Mouse (Mus musculus) ovary, adult 10 weeks (tissue): Measurements from ENCODE around the gene Diablo. TPM values are rescaled to one million over a fixed set of nuclear protein-coding genes. Genes with fewer than 3 reads are reported as not detected.

ENCODE experiments used
- polyA plus RNA-seq: library from polyadenylated mRNA; stranded (reverse); fragments of 350-450 nt; fragmentation: Illumina TruSeq; extraction: RNeasy Lipid Tissue Mini Kit (QIAGEN cat#74804); gene quantifications from one replicate; pipeline ENCODE4 v1.2.3, GENCODE M21; 2014

Diablo gene
- 161 TPM for polyA plus RNA-seq

GRCm38 (mm10) chr5:123523692-123524392 lies at the start of gene Diablo:
TSS of gene Diablo (minus strand) at chr5:123524176.

GRCm38 (mm10) chr5:123572357-123573186 lies 48.6 kb upstream of the Diablo start, which contains the start of gene Vps33a:
TSS of gene Vps33a (minus strand) at chr5:123573038.

DNA sequence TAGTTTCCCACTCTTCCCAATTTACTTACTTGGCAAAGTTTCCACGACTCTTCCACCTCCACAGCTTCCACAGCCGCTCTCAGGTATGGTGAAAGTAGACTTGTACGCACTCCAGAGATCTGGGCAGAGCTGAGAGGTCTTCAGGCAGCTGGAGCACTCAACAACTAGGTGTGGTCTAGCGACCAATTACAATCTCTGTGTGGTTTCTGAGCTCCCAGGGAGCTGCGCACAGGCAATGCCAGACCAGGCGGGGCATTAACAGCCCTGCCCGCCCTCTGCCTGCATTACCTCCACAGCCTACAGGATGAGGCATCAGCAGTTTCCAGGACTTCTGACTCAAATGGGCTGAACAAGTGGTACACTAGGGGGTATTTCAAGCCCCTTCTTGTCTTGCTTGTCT lies 1.3 kb upstream of the Diablo start, which contains the start of gene Gm49027:
TSS of gene Gm49027 (minus strand) at position 208 of the 400 bp plus-strand sequence.

GRCm38 (mm10) chr5:123510160-123510559 lies 13.8 kb downstream of the Diablo start, which contains the start of gene B3gnt4:
TSS of gene B3gnt4 (plus strand) at chr5:123510460.

DNA sequence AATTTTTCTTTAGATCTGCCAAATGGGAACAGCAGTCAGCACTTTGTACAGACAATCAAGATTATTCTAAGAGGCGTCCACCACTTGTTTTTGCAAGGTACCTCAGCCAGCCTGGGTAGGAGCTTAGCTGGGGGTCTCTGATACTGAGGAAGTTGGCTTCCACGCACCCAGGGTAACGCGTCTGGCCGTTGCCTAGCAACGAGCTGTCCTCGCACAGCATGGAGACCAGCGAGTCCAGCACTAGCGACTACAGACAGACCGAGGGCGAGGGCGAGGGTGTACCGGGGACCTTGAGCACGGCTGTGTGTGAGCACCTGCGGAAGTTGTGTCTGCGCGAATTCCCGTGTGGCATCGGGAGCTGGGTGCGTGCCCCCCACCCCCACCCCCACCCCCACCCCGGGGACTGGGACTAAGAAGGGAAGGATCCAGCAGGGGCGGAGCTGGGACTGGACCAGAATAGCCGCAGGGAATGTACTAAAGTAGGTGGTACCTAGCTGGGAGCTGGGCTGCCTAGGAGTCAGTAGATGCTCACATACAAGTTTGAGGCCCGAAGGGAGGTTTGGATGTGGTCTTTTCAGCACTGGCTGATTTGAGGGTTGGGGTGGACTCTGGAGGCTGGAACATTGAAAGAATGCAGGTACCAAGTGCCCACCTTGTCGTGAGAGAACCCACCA lies 34.7 kb downstream of the Diablo start, which contains the start of the genes Lrrc43 and Il31:
TSS of gene Lrrc43 (plus strand) at position 194 of the 674 bp plus-strand sequence.
TSS of gene Il31 (minus strand) at position 378 of the 674 bp plus-strand sequence.

Other genes starting within 250 kb of the Diablo start
- 5.5 TPM for gene Bcl7a, start 180.3 kb downstream of the Diablo start, polyA plus RNA-seq
- gene Mlxip, start 129.4 kb downstream of the Diablo start, polyA plus RNA-seq, result 13.4 TPM
- not detected for gene Lrrc43, start 34.9 kb downstream of the Diablo start, polyA plus RNA-seq
- gene Il31, start 34.7 kb downstream of the Diablo start, polyA plus RNA-seq, result not detected
- gene B3gnt4, start 13.7 kb downstream of the Diablo start, polyA plus RNA-seq, result not detected
- not detected for gene Gm49027, start 1.3 kb upstream of the Diablo start, polyA plus RNA-seq
- gene Vps33a, start 48.9 kb upstream of the Diablo start, polyA plus RNA-seq, result 20.0 TPM
- 54.6 TPM for gene Clip1, start 160.4 kb upstream of the Diablo start, polyA plus RNA-seq
- 184 TPM for gene Zcchc8, start 196.9 kb upstream of the Diablo start, polyA plus RNA-seq
- 314 TPM for gene Rsrc2, start 225.2 kb upstream of the Diablo start, polyA plus RNA-seq
- gene Kntc1, start 225.5 kb upstream of the Diablo start, polyA plus RNA-seq, result 13.3 TPM